Mouse (Mus musculus): Measurements from ENCODE around the gene Psma6. TPM values are rescaled to one million over a fixed set of nuclear protein-coding genes. Genes with fewer than 3 reads are reported as not detected.

Gene Psma6
- polyA plus RNA-seq, 1 experiment: 266 TPM

Other genes starting within 250 kb of the Psma6 start
- 46.5 TPM for gene Srp54b, start 229.1 kb upstream of the Psma6 start, polyA plus RNA-seq (2012; fragmentation: generic; extraction: Trizol)
- not detected for gene 1700047I17Rik2, start 184.6 kb upstream of the Psma6 start, polyA plus RNA-seq (2012; fragmentation: generic; extraction: Trizol)
- 19.5 TPM for gene Srp54c, start 154.1 kb upstream of the Psma6 start, polyA plus RNA-seq (2012; fragmentation: generic; extraction: Trizol)
- gene 1110008L16Rik, start 84.6 kb upstream of the Psma6 start, polyA plus RNA-seq (2012; fragmentation: generic; extraction: Trizol): 8.2 TPM
- 5.3 TPM for gene Ppp2r3c, start 81.2 kb upstream of the Psma6 start, polyA plus RNA-seq (2012; fragmentation: generic; extraction: Trizol)
- gene Nfkbia, start 108.4 kb downstream of the Psma6 start, polyA plus RNA-seq (2012; fragmentation: generic; extraction: Trizol): 18.0 TPM
- gene Aldoart2, start 181.0 kb downstream of the Psma6 start, polyA plus RNA-seq (2012; fragmentation: generic; extraction: Trizol): 0.04 TPM
- not detected for gene Insm2, start 215.2 kb downstream of the Psma6 start, polyA plus RNA-seq (2012; fragmentation: generic; extraction: Trizol)

All from myocyte (in vitro differentiated cells).